Mouse (Mus musculus): ENCODE data around the gene Ankdd1a. TPM values are rescaled to one million over a fixed set of nuclear protein-coding genes. Genes with fewer than 3 reads are reported as not detected.

Ankdd1a gene
- polyA plus RNA-seq, 1 experiment: 0.59 TPM

GRCm38 (mm10) chr9:65520505-65520876 lies 498 bp upstream of the Ankdd1a start:
- no peak overlapping the region for H3K4me3 ChIP-seq (replicated peaks; ENCODE audit: extremely low read depth, low read depth, low read length)
- TF ChIP-seq CTCF (IDR thresholded peaks at IDR 0.05; ENCODE audit: insufficient read depth, low read length) (no peak), POLR2A (IDR thresholded peaks at IDR 0.05; ENCODE audit: borderline replicate concordance, extremely low read depth, low read depth, low read length) (no peak)
- 26% methylated on average over 11 of the region's 11 CpGs for WGBS
- no peaks in the 10 kb centered on the region for H3K4me1 ChIP-seq (ENCODE audit: control insufficient read depth, insufficient read depth, low read length)
- DNase-seq: no peak

DNA sequence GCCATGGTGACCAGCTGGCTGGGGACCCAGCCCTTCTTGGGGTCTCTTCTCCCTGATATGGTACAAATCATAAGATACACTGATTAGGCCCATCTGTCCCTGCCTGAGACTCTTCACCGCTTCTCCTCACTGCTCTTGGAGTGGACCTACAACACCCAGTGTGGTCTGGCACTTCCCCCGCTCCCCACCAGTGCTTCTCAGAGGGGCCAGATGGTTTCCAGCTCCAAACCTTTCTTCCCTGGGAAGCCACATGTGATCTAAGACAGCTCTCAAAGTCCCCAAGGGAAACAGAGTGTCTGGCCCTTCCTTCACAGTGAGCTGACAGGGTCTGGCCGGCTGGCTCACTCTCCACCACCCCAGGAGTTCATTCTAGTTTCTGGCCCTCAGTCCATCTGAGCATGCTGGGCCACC lies 5.1 kb downstream of the Ankdd1a start:
- no peak for DNase-seq
- H3K4me3 ChIP-seq (replicated peaks; ENCODE audit: extremely low read depth, low read depth, low read length): no peak overlapping the region
- 64% methylated on average over 3 of the region's 3 CpGs for WGBS
- no peak for TF ChIP-seq POLR2A (IDR thresholded peaks at IDR 0.05; ENCODE audit: borderline replicate concordance, extremely low read depth, low read depth, low read length)
- no peak for TF ChIP-seq CTCF (IDR thresholded peaks at IDR 0.05; ENCODE audit: insufficient read depth, low read length)
- no peaks in the 10 kb centered on the region for H3K4me1 ChIP-seq (ENCODE audit: control insufficient read depth, insufficient read depth, low read length)

- Histone ChIP-seq H3K4me3 (replicated peaks; ENCODE audit: extremely low read depth, low read depth, low read length) (no peak overlapping the region), H3K4me1 (ENCODE audit: control insufficient read depth, insufficient read depth, low read length) (no peaks in the 10 kb centered on the region)
- TF ChIP-seq CTCF (IDR thresholded peaks at IDR 0.05; ENCODE audit: insufficient read depth, low read length): no peak
- DNase-seq: no peak
- 73% methylated on average over 8 of the region's 8 CpGs for WGBS
Measured at GRCm38 (mm10) chr9:65514431-65514830, 5.6 kb downstream of the Ankdd1a start.

- no peak for TF ChIP-seq POLR2A (IDR thresholded peaks at IDR 0.05; ENCODE audit: borderline replicate concordance, extremely low read depth, low read depth, low read length)
- no peak for TF ChIP-seq CTCF (IDR thresholded peaks at IDR 0.05; ENCODE audit: insufficient read depth, low read length)
- no peak for DNase-seq
- H3K4me1 ChIP-seq (ENCODE audit: control insufficient read depth, insufficient read depth, low read length): no peaks in the 10 kb centered on the region
- H3K4me3 ChIP-seq (replicated peaks; ENCODE audit: extremely low read depth, low read depth, low read length): no peak overlapping the region
- WGBS: 66% methylated on average over 3 of the region's 3 CpGs
Measured at GRCm38 (mm10) chr9:65512520-65512919, 7.5 kb downstream of the Ankdd1a start.

GRCm38 (mm10) chr9:65508449-65508848 lies 11.5 kb downstream of the Ankdd1a start:
- no peak for TF ChIP-seq POLR2A (IDR thresholded peaks at IDR 0.05; ENCODE audit: borderline replicate concordance, extremely low read depth, low read depth, low read length)
- no peak overlapping the region for H3K4me3 ChIP-seq (replicated peaks; ENCODE audit: extremely low read depth, low read depth, low read length)
- no peaks in the 10 kb centered on the region for H3K4me1 ChIP-seq (ENCODE audit: control insufficient read depth, insufficient read depth, low read length)
- DNase-seq: no peak
- 32% methylated on average over 7 of the region's 7 CpGs for WGBS

GRCm38 (mm10) chr9:65502721-65503505 lies 17.1 kb downstream of the Ankdd1a start:
- Histone ChIP-seq H3K4me1 (ENCODE audit: control insufficient read depth, insufficient read depth, low read length) (no peaks in the 10 kb centered on the region), H3K4me3 (replicated peaks; ENCODE audit: extremely low read depth, low read depth, low read length) (no peak overlapping the region)
- DNase-seq: no peak
- TF ChIP-seq POLR2A (IDR thresholded peaks at IDR 0.05; ENCODE audit: borderline replicate concordance, extremely low read depth, low read depth, low read length): no peak
- TF ChIP-seq CTCF (IDR thresholded peaks at IDR 0.05; ENCODE audit: insufficient read depth, low read length): no peak
- WGBS: 55% methylated on average over 21 of the region's 21 CpGs

GRCm38 (mm10) chr9:65502146-65502545 lies 17.8 kb downstream of the Ankdd1a start:
- TF ChIP-seq CTCF (IDR thresholded peaks at IDR 0.05; ENCODE audit: insufficient read depth, low read length) (peak; percentile 13; the same call in 1 of the 2 replicates), POLR2A (IDR thresholded peaks at IDR 0.05; ENCODE audit: borderline replicate concordance, extremely low read depth, low read depth, low read length) (no peak)
- DNase-seq: no peak
- no peak overlapping the region for H3K4me3 ChIP-seq (replicated peaks; ENCODE audit: extremely low read depth, low read depth, low read length)
- no peaks in the 10 kb centered on the region for H3K4me1 ChIP-seq (ENCODE audit: control insufficient read depth, insufficient read depth, low read length)
- WGBS: 37% methylated on average over 8 of the region's 8 CpGs

DNA sequence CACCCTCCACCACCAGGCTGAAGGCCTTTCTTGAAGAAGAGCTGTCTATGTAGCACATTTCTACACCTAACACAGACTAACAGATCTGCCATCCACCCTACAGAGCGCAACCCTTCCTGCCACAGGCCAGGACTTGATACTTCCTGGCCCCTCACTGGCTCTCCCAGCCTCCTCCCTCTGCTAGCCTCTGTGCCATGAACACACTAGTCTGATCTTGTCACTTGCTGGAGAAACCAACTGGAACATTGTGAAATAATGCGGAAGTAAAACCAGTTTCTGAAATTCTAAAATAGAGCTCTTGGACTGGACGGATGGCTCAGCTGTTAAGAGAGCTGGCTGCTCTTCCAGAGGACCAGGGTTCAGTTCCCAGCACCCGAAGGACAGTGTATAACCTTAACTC lies 27.1 kb downstream of the Ankdd1a start:
- TF ChIP-seq POLR2A (IDR thresholded peaks at IDR 0.05; ENCODE audit: borderline replicate concordance, extremely low read depth, low read depth, low read length) (no peak), CTCF (IDR thresholded peaks at IDR 0.05; ENCODE audit: insufficient read depth, low read length) (no peak)
- Histone ChIP-seq H3K4me1 (ENCODE audit: control insufficient read depth, insufficient read depth, low read length) (no peaks in the 10 kb centered on the region), H3K4me3 (replicated peaks; ENCODE audit: extremely low read depth, low read depth, low read length) (no peak overlapping the region)
- WGBS: 85% methylated on average over 4 of the region's 4 CpGs
- DNase-seq: no peak

- DNase-seq: no peak
- Histone ChIP-seq H3K4me1 (ENCODE audit: control insufficient read depth, insufficient read depth, low read length) (no peaks in the 10 kb centered on the region), H3K4me3 (replicated peaks; ENCODE audit: extremely low read depth, low read depth, low read length) (no peak overlapping the region)
- TF ChIP-seq POLR2A (IDR thresholded peaks at IDR 0.05; ENCODE audit: borderline replicate concordance, extremely low read depth, low read depth, low read length): no peak
- TF ChIP-seq CTCF (IDR thresholded peaks at IDR 0.05; ENCODE audit: insufficient read depth, low read length): no peak
- WGBS: 78% methylated on average over 2 of the region's 2 CpGs
Measured at GRCm38 (mm10) chr9:65492351-65492750, 27.6 kb downstream of the Ankdd1a start.

GRCm38 (mm10) chr9:65491476-65491875 lies 28.5 kb downstream of the Ankdd1a start:
- DNase-seq: no peak
- 91% methylated on average over 3 of the region's 3 CpGs for WGBS
- H3K4me3 ChIP-seq (replicated peaks; ENCODE audit: extremely low read depth, low read depth, low read length): no peak overlapping the region
- no peaks in the 10 kb centered on the region for H3K4me1 ChIP-seq (ENCODE audit: control insufficient read depth, insufficient read depth, low read length)
- TF ChIP-seq CTCF (IDR thresholded peaks at IDR 0.05; ENCODE audit: insufficient read depth, low read length) (no peak), POLR2A (IDR thresholded peaks at IDR 0.05; ENCODE audit: borderline replicate concordance, extremely low read depth, low read depth, low read length) (no peak)

Measured in lung, adult 2 months (tissue).